Mouse (Mus musculus) midbrain, postnatal 0 days (tissue): ENCODE measurements at regions not wholly inside any gene's neighbourhood (a gene's known extent, or its start where the extent isn't known, plus 50 kb on each side); places are given as distances from the start of the nearest gene placed in this dataset.

ENCODE experiments used
- ATAC-seq: fragments of 200-750 bp; cut with Nextera tagmentation; 2 replicates; pipeline ENCODE4 v1.8.0; 2017; ENCODE audit warnings: moderate number of reproducible peaks, mild to moderate bottlenecking, moderate TSS enrichment, moderate library complexity; ENCODE audit not compliant: low FRiP score
- DNase-seq: peaks from one replicate; pipeline ENCODE4 v3.0.0-alpha.2; 2015; ENCODE audit warnings: low spot score
- H3K27ac ChIP-seq: fragments of 300-500 bp; sonication (generic); 2 replicates; pipeline ENCODE4 v1.5.1; 2014; ENCODE audit warnings: low read depth, mild to moderate bottlenecking, low read length, mixed read lengths
- H3K27me3 ChIP-seq: fragments of 300-500 bp; sonication (generic); 2 replicates; pipeline ENCODE4 v1.6.1; 2014; ENCODE audit warnings: low read length, control low read depth, mixed read lengths; ENCODE audit not compliant: insufficient read depth
- H3K36me3 ChIP-seq: fragments of 300-500 bp; sonication (generic); 2 replicates; pipeline ENCODE4 v1.6.1; 2014; ENCODE audit warnings: low read length, control low read depth, mixed read lengths; ENCODE audit not compliant: insufficient read depth
- H3K4me1 ChIP-seq: fragments of 300-500 bp; sonication (generic); 2 replicates; pipeline ENCODE4 v1.6.1; 2014; ENCODE audit warnings: mild to moderate bottlenecking, control low read depth, antibody characterized with exemption, low read length, mixed read lengths; ENCODE audit not compliant: insufficient read depth
- H3K4me2 ChIP-seq: fragments of 300-500 bp; sonication (generic); 2 replicates; pipeline ENCODE4 v1.6.1; 2014; ENCODE audit warnings: low read depth, mild to moderate bottlenecking, low read length, mixed read lengths; ENCODE audit not compliant: poor library complexity, severe bottlenecking
- H3K4me3 ChIP-seq: fragments of 300-500 bp; sonication (generic); 2 replicates; pipeline ENCODE4 v1.5.1; 2014; ENCODE audit warnings: low read depth, mild to moderate bottlenecking, low read length, moderate library complexity
- H3K9ac ChIP-seq: fragments of 300-500 bp; sonication (generic); replicated peaks from 2 replicates; pipeline ENCODE4 v1.6.1; 2014; ENCODE audit warnings: mild to moderate bottlenecking, low read length, moderate library complexity, mixed read lengths; ENCODE audit not compliant: poor library complexity, severe bottlenecking
- H3K9me3 ChIP-seq: fragments of 300-500 bp; sonication (generic); 2 replicates; pipeline ENCODE4 v1.6.1; 2016; ENCODE audit warnings: low read length, control low read depth
- CTCF ChIP-seq: IDR thresholded peaks from 2 replicates; pipeline ENCODE4 v1.5.1; 2016; ENCODE audit warnings: antibody characterized with exemption, mild to moderate bottlenecking
- WGBS: fragments of 180-500 bp; shearing (Covaris S2); extraction: QIAGEN DNeasy Blood & Tissue Kit; methylation state at CpG from one replicate; pipeline ENCODE4 v1.1.7; 2014; 5-methylcytosine and 5-hydroxymethylcytosine counted together

DNA sequence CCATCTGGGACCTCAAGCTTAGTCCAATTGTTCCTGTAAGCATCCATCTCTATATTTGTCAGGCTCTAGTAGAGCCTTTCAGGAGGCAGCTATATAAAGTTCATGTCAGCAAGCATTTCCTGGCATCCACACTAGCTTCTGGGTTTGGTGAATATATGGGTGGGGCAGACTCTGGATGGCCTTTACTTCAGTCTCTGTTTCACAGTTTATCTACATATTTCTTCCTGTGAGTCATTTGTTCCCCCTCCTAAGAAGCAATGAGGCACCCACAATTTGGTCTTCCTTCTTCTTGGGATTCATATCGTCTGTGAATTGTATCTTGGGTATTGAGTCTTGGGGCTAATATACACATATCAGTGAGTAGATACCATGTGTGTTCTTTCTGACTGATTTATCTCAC is 1081.0 kb downstream of the Slitrk1 start:
- WGBS, result 100% methylated on average over 1 of the region's 1 CpGs

DNA sequence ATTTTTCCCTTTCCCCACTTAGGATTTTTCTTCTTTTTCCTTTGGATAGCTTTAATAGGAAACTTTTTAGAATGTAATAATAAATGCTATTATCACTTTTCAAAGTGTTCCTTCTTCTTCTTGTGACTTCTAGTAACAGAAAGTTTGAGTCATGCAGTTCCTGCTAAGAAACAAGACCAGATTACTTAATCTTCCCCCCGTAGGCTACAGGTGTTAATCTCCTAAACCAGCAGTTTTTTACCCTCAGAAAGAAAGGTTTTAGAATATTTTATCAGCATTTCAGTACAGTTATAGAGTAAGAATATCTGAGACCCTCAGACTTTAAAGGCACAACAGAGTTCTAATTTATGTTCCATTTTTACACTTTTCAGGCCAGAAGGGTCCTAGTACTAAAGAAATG is 1128.7 kb downstream of the Slitrk1 start:
- ATAC-seq, result no peak
- no peak overlapping the region for H3K27ac ChIP-seq
- 71% methylated on average over 1 of the region's 1 CpGs for WGBS

More for the DNA sequence above, 1081.0 kb downstream of the Slitrk1 start:
- no peaks in the 10 kb centered on the region for H3K27me3 ChIP-seq
- DNase-seq (no peak), ATAC-seq (no peak)
- H3K27ac ChIP-seq, result no peak overlapping the region
- H3K36me3 ChIP-seq, result no peaks in the 10 kb centered on the region
- no peak overlapping the region for H3K4me2 ChIP-seq
- no peaks in the 10 kb centered on the region for H3K9me3 ChIP-seq
- H3K4me1 ChIP-seq, result no peaks in the 10 kb centered on the region
- no peak for TF ChIP-seq CTCF
- H3K4me3 ChIP-seq, result no peak overlapping the region
- H3K9ac ChIP-seq, result no peak overlapping the region

More for the DNA sequence above, 1128.7 kb downstream of the Slitrk1 start:
- Histone ChIP-seq H3K9me3 (no peaks in the 10 kb centered on the region), H3K4me1 (no peaks in the 10 kb centered on the region), H3K27me3 (no peaks in the 10 kb centered on the region), H3K4me3 (no peak overlapping the region), H3K4me2 (no peak overlapping the region), H3K36me3 (no peaks in the 10 kb centered on the region), H3K9ac (no peak overlapping the region)
- DNase-seq, result no peak
- TF ChIP-seq CTCF, result no peak
